Mouse (Mus musculus) lung, postnatal 14 days (tissue): ENCODE measurements at regions not wholly inside any gene's neighbourhood (a gene's known extent, or its start where the extent isn't known, plus 50 kb on each side); places are given as distances from the start of the nearest gene placed in this dataset.

Source experiments
- DNase-seq: peaks from one replicate; pipeline ENCODE4 v3.0.0; 2021

- no peak for DNase-seq
Observed at GRCm38 (mm10) chr13:101095057-101095831, 262.0 kb upstream of the Slc30a5 start.

- DNase-seq, result no peak
Observed at GRCm38 (mm10) chr13:101092743-101093131, 259.5 kb upstream of the Slc30a5 start.

GRCm38 (mm10) chr13:101092033-101092742 lies 259.0 kb upstream of the Slc30a5 start:
- DNase-seq, result peak; percentile 21

- no peak for DNase-seq
Observed at GRCm38 (mm10) chr13:101085182-101085581, 252.0 kb upstream of the Slc30a5 start.

GRCm38 (mm10) chr13:101084193-101084592 lies 251.0 kb upstream of the Slc30a5 start:
- no peak for DNase-seq

GRCm38 (mm10) chr13:101083416-101083815 lies 250.2 kb upstream of the Slc30a5 start:
- DNase-seq, result no peak

GRCm38 (mm10) chr13:101068489-101068888 lies 235.3 kb upstream of the Slc30a5 start:
- no peak for DNase-seq

- no peak for DNase-seq
Observed at GRCm38 (mm10) chr13:101062582-101062981, 229.4 kb upstream of the Slc30a5 start.

GRCm38 (mm10) chr13:101061233-101062144 lies 228.3 kb upstream of the Slc30a5 start:
- DNase-seq, result no peak

DNA sequence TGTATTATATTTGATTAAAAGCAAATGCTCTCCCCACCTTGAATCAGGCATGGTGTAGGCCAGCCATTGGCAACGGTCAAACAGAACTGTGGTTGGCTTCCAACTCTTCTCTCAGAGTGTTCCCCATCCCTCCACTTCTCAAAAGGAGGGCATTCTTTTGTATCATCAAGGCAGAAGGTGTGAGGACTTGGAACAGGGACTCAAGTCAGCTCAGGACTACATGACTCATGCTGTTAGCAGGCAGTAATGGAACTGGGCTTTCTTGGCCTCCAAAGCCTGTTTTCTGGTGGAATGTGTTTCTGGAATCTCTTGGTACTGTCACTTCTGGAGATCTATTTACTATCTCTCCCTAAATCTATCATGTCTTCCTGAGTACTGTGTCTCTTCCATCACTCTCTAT lies 216.3 kb upstream of the Slc30a5 start:
- no peak for DNase-seq

DNA sequence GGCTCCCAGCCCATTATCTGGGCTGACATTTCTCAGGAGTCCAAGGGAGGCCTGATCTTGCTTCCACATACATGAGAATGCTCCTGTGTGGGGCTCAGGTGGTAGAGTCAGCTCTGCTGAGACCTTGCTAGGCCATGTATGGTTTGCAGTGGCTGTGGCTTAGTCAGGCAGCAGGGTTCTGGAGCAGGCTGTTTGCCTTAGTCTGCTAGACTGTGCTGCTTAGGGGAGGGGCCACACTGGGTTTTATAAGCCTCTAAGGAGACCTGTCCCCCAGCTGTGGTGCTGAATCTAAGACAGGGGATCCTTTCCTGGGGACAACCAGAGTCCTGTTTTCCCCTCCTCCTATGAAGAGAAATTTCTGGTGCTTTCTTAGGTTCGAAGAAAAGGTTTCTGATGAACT lies 199.4 kb upstream of the Slc30a5 start:
- peak; percentile 5 for DNase-seq

GRCm38 (mm10) chr13:101026043-101026442 lies 192.8 kb upstream of the Slc30a5 start:
- no peak for DNase-seq

- no peak for DNase-seq
Observed at GRCm38 (mm10) chr13:101025488-101025887, 192.3 kb upstream of the Slc30a5 start.

GRCm38 (mm10) chr13:101024971-101025370 lies 191.7 kb upstream of the Slc30a5 start:
- no peak for DNase-seq

- no peak for DNase-seq
Observed at GRCm38 (mm10) chr13:101019272-101019676, 186.0 kb upstream of the Slc30a5 start.

DNA sequence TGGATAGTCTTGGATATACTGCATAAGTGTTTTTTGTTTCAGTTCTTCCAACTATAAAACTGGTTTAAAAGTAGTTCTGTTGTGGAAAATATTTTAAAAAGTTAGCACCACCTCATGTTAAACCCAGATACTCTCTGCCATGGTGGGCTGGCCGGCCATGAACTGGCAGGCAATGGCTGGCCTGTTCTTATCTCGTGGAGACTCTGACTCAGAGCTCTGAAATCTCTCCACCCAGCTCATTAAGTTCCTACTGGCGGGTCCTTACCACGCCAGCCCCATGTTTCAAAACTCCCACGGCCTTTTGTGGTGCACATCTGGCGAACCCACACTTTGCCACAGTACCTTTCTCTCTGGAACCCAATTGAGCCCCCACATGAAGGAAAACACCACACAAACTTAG lies 183.8 kb upstream of the Slc30a5 start:
- DNase-seq, result no peak

GRCm38 (mm10) chr13:101016181-101016580 lies 183.0 kb upstream of the Slc30a5 start:
- DNase-seq, result no peak

DNA sequence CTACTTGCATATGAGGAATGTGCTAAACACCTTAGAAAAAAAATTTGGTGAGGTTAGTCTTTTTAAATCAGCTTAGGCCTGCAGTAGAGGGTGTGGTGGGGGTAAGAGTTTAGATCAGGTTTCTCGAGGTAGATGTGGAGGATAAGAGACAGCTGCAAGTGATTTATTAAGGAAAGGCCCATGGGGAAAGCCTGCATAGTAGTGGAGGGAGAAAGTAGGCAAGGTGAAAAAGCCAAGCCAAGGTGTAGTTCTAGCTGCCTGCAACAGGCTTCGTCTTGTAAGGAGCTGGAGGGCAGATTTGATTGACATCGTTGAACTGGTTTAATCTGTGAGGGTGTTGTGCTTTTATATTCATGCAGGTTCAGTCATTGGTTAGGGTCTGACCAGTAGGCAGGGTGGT lies 182.2 kb upstream of the Slc30a5 start:
- no peak for DNase-seq

GRCm38 (mm10) chr13:101013604-101014003 lies 180.4 kb upstream of the Slc30a5 start:
- DNase-seq, result no peak

DNA sequence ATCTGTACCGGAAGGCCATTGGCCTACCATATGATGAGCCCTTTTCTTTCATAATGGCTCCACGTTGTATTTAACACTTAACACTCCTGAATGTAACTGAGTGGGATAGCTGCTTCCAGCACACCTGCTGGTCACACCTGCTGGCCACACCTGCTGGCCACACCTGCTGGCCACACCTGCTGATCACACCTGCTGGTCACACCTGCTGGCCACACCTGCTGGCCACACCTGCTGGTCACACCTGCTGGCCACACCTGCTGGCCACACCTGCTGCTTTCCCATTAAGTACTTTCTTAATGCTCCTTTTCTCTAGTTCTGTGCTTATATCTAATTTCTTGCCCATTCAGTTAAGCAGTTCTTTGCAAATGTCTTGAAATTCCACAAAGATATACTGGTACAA lies 157.4 kb upstream of the Slc30a5 start:
- DNase-seq, result no peak

DNA sequence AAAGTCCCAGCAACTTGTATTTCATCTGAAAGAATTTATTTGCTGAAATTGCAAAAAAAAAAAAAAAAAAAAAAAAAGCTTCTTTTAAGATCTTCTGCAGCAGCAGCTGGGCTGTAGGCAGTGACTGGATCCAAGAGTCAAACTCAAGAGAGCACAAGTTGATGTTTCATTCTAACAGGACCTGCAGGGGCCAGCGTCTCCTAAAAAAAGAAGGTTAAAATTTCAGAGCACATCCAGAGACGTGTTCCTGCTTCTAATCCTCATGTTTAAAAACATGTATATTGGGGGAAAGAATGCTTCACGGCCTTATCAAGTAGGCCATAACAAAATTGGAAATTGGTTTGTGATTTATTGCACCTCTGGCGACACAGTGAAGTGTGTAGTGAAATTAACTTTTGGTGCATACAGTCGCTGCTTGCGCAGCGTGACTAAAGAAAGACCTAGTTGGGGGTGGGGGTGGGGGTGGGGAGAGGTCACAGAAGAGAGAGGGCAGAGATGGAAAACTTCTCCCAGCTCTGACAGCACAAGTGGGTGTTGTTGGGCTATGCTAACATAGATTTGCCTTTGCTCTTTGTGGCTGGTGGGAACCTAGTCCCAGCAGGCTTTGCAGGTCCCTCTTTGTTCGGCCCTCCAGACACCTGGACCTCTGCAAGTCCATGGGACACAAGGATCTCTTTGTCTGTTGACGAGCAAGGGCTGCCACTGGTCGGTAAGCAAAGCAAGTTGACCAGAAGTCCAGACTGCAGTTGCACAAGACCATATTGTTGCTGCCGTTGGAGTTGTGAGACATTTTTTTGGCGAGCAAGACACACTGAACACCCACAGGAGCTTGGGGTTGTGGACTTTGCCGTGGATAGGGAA lies 155.7 kb upstream of the Slc30a5 start:
- peak; percentile 20 for DNase-seq

DNA sequence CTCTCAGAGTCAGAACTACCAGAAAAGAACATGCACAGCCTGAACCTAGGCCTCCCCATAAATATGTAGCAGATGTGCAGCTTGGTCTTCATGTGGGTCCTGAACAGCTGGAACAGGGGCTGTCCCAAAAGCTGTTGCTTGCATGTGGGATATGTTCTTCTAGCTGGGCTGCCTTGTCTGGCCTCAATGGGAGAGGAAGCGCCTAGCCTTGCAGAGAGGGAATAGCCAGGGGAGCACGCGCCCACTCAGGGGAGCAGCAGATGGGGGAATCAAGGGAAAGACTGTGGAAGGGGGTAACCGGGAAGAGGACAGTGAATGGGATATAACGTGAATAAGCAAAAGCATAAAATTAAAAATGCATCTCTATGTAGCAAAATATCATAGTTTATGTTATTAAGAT lies 154.9 kb upstream of the Slc30a5 start:
- no peak for DNase-seq
